Mouse (Mus musculus) thymus, postnatal 10 days (tissue): ENCODE results near the gene Adcy10.

Experiments used
- DNase-seq, 2 experiments: peaks; one replicate each; pipeline ENCODE4 v3.0.0; 2021; ENCODE audit warnings: low spot score in 2 of 2

The Adcy10 gene

DNA sequence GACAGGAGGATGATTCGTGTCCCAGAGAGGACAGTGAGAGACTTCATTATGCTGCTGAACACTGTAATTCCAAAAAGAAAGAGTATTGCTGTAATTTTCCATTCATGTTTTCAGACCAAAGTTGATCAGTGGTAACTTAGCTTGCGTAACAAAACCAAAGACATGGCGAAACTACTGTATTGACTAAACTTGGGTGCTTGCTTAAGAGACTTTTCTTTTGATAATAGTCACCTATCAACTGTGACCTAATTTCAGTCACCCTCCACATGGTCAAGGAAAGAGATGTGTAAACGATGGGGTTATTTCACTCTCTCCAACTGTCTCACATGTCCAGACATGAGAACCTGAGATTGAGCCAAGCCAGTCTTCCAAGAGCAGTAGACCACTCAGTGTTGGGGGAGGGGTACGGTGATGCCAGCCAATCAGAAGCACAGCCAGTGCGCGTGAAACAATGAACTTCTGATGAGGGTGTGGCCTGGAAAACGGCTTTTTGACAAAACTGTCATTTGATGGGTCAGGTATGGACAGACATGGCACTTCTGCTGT lies at the start of gene Adcy10:
Adcy10 (plus strand) TSS at position 496 of the 546 bp plus-strand sequence.
- no peak for DNase-seq

DNA sequence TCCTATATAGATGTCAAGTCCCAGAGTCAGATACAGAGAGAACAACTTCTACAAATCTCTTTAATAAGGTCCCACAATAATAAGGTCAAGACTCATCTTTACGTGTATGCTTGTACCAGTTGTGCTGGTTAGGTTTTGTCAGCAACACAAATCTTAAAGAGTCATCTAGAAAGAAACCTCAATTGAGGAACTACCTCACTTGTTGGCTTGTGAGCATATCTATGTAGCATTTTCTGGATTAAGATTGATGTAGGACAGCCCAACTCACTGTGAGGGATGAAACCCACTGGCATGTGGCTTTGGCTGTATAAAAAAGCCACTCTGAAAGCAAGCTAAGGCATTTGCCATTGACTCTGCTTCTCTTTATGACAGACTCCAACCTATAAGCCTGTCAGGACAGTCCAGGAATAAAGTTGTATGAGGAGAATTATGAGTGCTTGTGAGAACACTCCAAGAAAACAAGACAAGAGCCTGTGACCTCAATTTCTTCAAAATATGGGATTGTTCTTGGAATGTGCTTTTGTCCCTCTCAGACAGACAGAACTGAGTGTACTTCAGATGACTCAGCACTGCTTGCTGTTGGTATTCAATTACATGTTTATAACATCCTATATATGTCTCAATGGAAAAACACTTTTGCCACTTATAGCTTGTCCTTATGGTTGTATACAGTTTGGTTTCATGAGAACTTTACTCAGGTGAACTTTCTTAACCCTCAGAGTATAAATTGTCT lies 46.5 kb upstream of the Adcy10 start:
- no peak for DNase-seq

DNA sequence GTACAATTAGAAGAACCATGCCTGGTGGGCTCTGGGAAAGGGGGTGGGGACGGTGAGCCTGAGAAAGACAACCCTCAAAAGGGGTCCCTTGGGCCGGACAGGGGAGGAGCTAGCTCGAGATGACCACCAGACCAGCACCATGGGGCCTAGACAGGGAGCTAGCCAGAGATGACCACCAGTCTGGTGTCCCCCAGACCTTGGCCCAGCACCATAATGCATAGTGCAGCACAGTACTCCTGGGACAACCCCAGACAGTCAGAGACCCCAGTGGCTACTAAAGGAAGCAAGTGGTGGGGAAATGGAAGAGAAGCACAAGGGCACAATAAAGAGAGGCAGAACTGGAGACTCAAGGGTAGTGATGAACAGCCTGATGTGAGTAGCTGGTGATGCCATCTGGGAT lies 44.2 kb upstream of the Adcy10 start:
- no peak for DNase-seq

DNA sequence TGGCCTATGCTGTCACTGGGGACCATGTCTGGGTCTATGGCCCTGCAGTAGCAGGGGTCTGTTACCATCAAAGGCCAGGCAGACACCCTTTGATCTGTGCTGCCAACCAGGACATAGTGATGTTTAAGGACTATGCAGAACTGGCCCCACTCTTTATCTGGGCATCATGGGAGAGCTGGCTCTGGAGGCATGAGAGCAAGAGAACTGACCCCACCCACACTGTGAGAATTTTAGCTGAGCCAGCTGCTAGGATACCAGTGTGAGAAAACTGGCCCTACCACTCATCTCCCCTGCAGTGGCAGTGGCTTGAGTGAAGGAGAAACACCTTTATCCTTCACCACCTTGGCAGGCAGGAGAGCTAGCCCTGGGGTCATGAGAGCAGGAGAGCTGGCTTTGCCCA lies 43.8 kb upstream of the Adcy10 start:
- no peak for DNase-seq

DNA sequence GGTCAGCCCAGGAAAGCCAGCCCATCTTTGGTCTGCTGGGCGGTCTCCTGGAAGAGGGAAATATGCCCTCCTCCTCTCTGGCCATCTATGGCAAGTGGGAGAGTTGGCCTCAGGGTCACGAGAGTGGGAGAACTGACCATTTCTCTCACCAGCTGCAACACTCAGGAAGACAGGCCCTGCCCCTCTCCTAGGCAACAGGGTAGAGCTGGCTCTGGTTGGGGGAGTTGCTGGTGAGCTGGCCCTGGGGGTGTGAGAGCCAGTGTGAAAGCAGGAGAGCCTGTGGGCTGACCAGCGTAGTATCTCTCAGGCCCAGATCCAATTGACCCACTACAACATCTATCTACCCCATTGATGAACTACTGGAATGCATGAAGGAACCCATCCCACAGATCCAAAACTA lies 43.3 kb upstream of the Adcy10 start:
- no peak for DNase-seq

DNA sequence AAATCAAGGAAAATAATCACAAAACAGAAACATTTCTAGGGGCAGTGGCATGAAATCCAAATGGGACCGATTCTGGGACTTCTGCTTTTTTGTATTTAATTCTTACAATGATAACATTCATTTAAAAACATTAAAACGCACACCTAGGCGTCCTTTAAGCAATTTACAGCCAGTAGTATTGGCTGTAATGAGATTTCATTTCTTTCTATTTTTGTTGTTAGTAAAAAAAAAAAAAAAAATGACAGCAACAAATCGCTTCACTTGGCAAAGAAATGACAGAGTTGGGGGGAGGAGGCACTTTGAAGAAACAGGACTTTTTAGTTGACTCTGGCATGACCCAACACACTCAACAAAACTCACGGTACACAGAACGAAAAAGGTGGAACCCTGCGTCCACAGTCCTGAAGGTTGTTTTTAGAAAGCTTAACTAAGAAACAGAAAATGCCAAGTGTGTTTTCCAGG lies 25.9 kb upstream of the Adcy10 start:
- no peak for DNase-seq

DNA sequence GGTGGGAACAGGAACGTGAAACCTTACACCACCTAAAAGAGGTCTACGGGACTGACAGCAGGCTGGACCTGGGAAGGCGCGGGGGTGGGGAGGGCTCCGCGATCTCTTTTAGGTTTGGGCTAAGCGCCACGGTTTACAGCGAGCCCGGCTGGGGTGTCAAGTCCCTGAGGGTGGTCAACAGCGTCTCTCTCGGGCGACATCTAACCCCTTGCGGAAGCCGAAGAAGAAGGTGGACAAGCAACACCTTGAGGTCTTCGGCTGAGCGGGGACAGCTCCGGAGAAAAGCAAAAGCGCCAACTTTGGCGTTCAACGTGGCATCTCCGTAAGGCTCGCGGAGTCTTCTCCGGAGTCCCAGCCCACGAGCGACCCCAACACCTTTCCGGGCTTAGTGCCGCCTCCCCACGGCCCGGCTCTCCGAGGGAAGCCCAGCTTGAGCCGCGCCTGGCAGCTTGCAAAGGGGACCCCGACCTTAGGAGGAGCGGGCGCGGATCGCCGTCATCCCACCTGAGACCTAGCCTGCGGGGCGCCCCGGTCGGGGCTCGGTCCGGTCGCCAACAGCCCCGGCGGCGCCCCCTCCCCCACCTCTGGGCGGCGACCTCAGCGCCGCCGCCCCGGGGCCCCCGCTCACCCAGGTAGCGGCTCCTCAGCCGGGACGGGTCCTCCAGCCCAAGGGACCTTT lies 25.3 kb upstream of the Adcy10 start:
- peak; percentile 57 for DNase-seq

DNA sequence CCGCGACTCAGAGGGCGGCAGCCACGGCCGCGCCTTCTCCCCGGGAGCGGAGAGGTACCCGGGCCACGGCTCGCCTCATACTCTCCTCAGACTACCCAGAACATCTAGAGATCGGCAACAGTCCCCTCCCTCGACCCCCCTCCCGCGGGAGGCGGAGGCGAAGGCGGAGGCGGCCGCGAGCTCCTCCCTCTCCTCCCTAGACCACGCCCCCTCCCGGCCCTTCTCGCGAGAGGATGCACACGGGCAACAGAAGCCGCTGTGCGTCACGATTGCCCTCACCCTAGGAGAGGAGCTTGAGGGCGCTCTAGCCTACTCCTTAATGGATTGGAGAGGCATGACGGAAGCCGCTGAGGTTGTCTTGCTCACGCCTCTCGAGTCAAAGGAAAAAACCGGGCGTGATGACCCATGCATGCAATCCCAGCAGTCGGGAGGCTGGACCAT lies 24.6 kb upstream of the Adcy10 start, which contains the start of the genes Dcaf6 and Mpc2:
Dcaf6 (minus strand) TSS at position 116 of the 441 bp plus-strand sequence.
Mpc2 (plus strand) TSS at position 278 of the 441 bp plus-strand sequence.
- peak; percentile 100 for DNase-seq

DNA sequence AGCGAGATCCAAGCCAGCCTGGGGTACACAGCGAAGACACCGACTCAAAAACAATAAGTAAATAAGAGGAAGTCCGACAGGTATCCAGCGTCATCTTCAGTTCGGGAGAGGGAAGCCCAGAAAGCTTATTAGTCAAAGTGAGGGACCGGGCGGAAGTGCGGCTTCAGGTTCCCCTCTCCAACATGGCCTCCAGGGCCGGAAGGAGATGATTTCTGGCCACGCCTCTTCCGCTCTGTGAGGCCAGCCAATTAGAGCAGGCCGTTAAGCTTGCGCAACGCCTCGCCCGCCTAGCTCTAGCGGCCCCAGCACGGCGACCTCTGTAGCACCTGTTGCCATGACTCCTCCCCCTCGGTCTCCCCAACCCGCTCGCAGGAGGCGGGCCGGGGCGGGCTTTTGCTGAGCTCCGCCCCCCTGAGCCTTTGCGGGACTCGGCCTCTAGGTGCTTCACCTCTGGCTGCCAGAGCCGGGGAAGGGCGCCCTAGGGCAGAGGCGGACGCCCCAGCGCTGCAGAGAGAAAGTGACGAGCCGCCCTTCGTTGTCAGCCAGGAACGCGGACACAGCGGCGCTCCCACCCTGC lies 24.1 kb upstream of the Adcy10 start:
- DNase-seq, result peak; percentile 99 to 100

DNA sequence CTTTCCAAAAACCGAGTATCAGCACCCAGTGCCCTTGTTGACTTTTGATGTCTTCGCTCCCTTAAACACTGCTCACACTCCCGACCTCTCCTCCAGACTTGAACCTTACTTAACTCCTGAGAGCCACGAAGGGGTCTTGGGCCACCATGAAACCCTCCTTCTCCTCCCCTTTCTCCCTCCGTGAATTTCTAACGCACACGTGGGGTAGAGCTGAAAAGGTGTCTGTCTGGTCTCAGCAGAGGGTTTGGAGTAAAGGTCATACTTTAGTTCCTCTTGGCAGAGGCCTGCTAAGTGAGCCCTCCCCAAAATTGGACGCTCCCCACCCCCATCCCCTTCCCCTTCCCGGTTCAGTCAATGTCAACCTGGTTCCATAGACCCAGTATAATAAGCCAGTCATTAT lies 23.3 kb upstream of the Adcy10 start:
- DNase-seq, result peak; percentile 16 to 34

DNA sequence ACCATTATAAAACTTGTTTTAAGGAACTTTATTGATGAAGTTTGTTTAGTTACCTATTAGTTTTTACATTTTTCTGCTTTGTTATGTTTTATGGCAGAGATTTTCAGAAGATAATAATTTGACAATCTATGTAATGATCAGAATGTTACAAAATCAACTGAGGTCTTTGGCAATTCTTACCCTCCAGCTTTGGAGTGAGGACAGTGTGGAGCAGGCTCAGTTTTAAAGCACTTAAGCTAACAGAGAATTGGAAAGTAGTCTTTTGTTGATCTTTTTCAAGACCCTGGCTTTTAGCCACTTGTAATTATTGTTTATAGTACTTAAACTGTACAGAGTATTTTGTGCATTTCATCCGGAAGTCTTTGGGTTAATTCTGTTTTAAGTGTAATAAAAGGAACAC lies 22.1 kb upstream of the Adcy10 start:
- no peak for DNase-seq

DNA sequence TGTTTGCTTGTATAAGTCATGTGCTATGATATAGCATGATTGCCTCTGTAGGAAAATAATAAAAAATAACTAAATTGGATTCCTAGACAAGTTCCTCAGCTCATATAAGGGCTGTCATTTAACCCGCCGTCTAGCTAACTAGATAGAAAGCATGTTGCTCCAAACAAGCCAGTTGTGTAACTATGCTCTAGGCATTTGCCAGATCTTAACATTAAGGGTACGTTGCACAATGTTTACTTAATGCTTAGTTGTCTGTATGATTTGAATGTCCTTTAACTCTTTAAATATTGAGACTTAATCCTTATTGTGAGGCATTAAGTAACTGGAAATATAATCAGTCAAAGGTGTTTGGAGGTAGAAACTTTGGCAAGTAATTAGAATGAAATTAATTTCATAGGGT lies 20.4 kb upstream of the Adcy10 start:
- DNase-seq, result no peak

DNA sequence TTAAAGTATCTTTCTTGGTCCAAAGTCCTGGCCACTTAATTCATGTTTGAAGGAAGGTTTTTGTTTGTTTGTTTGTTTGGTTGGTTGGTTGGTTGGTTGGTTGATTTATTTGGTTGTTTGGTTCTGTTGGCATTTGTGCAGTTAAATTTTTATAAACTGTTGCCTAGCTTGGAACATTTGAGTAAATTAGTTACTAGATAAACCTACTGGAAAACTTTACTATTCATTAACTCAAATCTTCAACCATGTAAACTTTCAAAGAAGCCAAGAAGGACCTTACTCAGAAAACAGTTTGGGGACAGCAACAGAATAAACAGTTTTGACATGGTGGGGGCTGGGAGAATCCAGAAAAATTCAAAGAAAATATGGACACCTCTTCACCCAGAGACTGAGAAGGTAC lies 16.0 kb upstream of the Adcy10 start:
- no peak for DNase-seq

DNA sequence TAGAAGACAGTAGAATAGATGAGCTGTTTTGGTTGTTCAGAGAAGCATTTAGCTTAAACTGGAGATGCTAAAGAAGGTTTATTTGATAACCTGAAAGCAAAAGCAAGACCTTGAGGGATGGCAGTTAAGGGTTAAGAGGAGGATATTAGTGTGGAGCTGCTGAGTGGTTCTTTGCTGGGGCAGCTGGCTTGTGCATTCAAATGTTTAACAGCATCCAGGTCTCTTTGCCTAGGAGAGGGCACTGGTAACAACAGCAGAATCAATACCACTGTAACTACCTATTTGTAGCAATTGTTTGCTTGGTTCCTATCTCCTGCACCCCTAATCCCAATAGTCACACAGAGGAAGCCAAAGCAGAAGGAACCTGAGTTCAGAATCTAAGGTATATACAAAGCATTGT lies 15.3 kb upstream of the Adcy10 start:
- no peak for DNase-seq

DNA sequence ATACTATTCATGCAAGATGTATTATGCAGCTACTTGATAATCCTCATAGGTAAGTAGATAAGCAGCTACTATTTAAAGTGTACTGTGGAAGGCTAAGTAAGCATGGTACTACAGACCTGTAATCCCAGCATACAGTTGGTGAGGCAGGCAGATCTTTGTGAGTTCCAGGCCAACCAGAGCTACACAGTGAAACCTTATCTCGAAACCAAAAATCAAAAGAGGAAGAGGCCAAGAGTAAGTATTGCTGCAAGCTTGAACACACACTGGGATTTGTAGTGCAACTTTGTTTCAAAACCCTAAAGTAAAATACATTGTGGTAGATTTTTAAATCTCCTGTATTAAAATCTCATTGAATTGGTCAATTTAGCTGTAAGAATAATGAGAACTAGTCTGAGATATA lies 13.5 kb upstream of the Adcy10 start:
- no peak for DNase-seq

DNA sequence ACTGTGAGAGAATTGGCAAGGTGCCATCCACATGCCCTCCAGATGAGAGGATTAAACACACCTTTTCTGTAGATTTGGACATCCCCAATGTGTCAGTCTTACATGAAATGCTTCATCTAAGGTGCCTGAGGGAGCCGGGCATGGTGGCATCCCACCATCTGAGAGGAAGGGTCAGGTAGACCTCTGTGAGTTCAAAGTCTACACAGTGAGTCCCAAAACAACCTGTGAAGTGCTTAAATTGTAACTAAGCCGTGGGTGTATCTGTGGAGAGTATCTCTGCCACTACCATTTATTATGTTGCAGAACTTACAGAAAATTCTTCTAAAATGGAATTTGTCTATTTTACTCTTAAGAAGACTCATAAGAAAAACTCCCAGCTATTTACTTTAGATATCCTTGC lies 1.1 kb downstream of the Adcy10 start:
- DNase-seq, result no peak

DNA sequence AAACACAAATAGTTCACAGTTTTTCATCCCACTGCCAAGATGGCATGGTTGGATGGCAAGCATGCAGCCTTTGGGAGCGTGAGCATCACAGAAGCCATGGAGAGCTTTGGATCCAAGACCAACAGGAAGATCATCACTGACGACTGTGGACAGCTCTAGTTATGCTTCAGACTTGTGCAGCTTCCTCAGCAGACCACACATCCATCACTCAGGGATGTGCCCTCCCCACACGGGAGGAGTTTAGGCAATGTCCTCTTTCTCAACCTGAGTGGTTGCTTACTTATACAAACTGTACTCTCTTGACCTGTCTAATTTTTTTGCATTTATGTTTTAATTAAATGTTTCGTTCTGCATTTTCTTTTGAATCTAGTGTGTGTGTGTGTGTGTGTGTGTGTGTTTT lies 4.2 kb downstream of the Adcy10 start:
- DNase-seq, result no peak

DNA sequence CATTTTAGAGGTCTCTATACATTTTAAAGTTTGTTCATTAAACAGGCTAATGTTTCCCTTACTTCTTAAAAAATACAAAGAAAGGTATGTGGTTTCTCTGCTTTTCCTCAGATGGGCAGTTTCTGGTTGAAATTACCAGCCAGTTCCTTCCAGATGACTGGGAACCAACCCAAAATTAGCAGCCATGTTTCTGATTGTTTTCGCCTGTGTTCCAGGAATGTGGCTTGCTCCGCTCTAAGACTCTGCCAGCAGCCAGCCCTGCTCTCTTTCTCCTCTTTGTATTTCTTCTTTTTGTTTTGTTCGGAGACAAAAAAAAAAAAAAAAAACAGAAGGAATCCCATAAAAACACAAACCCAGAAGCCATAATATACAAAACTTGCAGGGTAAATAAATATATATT lies 13.9 kb downstream of the Adcy10 start:
- DNase-seq, result no peak

DNA sequence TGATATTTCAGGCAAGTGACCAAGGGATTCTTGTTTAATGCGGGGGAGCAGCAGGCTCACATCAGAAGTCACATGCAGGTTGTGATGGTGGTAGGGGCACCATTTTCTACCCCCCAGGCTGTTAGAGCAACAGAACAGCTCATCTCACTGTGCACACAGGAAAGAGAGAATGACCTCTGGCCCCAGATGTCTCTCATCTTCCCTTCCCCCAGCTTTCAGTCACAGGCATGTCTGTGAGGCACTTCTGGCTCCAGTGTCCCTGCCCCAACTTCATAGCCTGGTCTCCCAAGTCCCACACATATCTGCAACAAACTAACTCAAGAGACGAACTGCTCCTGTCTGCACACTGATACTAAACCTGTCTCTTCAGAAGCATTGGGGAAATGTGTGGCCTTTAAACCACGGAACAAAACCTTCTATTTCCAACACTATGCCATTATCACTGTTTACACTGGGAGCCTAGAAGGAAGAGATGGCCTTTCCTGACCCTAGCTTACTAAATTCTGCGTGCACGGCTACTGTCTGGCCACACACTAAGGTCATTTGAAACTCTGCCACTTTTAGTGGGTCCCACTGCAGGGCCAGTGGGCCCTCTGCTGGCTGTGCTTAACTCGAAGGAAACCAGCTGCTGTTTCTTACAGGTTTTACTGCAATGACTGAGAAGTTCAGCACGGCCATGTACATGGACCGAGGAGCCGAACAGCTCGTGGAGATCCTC lies 18.5 kb downstream of the Adcy10 start:
- no peak for DNase-seq

DNA sequence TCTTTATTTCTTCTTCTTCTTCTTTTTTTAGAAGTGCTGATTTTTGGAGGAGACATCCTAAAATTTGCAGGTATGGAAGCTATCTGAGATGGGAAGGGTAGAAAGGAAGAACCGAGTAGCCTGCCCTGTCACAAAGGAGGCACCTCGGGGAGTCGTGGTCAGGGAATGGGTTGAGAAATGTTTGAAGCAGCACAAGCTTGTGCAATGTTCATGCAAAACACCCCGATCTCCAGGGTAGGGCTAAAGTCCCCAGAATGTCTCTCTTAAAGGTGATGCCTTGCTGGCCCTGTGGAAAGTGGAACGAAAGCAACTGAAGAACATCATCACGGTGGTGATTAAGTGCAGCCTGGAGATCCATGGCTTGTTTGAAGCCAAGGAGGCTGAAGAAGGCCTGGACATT lies 21.3 kb downstream of the Adcy10 start:
- DNase-seq, result no peak

DNA sequence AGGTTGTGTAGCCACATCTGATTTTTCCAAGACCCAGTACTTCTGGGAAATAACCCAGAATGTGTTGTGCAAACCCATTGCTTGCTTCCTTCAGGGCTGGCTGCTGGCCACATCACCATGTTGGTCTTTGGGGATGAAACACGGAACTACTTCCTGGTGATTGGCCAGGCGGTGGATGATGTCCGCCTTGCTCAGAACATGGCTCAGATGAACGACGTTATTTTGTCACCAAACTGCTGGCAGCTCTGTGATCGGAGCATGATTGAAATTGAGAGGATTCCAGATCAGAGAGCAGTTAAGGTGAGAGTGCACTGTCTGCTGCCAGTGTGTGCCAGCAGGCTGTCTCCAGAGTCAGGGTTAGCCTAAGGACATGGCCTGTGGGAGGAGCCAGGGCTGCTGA lies 25.2 kb downstream of the Adcy10 start:
- no peak for DNase-seq

DNA sequence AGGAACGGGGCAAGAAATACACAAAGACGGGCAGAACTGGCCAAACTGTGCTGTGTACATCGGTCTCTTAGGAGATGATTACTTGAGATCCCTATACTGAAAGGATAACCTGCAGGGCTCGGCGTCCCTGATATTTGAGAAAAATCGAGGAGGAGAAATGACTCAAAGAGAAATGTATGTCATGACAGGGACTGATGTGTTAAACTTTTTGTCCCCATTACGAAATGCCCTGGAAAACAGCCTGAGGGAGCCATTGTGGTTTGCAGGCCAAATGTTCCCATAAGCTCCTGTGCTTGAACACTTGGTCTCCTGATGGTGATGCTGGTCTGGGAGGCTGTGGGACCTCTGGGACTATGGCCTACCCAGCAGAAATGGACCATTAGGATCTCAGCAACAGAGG lies 35.7 kb downstream of the Adcy10 start:
- no peak for DNase-seq
